Mouse (Mus musculus) adrenal gland, postnatal 14 days (tissue): ENCODE measurements at regions not wholly inside any gene's neighbourhood (a gene's known extent, or its start where the extent isn't known, plus 50 kb on each side); places are given as distances from the start of the nearest gene placed in this dataset.

Experiments used
- DNase-seq: peaks from one replicate; pipeline ENCODE4 v3.0.0; 2021; ENCODE audit warnings: mixed read lengths

DNA sequence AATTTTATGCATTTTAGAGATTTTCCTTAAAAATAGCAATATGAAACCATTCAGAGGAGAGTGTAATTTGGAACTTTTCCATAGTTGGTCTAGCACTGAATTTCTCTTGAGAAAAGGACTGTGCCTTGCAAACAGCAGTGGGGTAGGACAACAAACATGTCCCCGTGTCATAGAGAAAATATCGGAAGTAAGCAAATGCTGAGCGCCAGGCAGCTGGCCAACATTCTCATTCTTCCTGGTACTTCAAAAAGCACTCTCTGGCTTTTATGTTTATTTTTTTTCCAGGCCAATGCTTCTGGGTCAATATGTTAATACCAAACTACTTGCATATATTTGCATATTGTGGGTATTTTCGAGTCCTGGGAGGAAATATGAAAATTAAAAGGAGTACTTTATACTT, 568.5 kb downstream of the Btbd3 start:
- no peak for DNase-seq

DNA sequence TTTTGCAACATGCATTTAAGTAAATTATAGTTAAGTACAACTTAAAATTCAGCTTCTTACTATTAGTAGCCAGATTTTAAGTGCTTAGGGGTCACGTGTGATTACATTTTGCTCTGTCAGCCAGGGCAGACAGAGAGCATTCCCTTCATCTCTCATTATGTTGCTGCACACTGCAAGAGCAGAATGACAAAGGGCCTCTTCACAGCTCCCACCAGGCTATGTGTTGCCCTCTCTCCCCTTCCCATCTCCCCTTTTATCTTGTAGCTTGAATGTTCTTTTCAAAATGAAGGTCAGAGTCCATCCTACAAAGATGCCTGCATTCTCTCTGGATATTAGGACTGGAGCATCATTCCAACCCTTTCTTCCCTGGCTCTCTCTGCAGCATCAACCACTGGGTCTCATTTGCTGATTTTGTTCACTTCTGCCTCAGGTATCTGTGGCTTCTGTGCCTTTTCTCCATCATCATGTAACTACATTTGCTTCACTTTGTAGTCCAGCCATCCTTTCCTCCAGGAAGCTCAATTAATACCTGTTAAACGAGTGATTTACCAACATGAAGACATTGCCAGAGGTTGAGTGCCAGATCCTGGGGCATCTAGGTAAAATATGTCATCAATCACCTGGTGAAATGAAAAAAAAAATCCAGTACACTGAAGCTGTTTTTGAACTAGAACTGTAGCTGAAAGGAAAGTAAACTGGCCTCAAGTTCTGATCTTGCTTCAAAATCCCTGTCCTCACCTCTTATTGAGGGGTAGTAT, 571.6 kb downstream of the Btbd3 start:
- no peak for DNase-seq

DNA sequence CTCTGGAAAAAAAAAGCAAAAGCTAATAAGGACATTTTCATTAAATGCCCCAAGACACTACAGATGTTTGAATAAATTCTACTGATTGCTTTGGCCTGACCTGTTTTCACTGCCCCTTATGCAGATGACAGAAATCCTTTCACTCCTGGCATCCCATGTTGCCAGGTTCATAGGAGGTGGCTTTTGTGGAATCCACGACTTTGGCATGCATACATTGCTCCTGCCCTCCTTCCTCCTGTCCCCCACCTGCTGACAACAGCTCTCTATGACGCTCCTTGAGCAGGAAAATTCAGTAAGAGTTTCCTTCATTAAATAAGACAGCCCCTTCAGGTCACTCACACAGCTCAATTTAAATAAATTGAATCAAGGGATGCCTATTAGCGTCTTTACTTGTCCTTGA, 582.5 kb downstream of the Btbd3 start:
- DNase-seq, result no peak

DNA sequence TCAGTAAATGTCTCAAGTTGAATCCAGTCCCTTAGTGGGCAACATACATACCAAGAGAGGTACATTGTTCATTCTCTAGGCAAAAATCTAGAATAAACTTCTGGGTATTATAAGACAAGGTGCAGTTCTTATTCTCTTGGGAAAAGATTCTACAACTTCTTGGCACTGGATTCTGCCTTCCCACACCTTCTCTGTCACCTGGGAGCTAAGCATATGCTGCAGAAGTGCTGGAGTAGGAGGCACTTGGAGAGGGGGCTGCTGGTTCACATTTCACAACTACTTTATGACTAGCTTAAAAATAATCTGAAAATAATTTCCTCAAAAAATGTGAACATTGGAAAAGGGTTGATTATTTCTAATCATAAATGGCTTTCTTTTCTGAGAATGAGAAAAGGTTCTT, 602.8 kb downstream of the Btbd3 start:
- no peak for DNase-seq

DNA sequence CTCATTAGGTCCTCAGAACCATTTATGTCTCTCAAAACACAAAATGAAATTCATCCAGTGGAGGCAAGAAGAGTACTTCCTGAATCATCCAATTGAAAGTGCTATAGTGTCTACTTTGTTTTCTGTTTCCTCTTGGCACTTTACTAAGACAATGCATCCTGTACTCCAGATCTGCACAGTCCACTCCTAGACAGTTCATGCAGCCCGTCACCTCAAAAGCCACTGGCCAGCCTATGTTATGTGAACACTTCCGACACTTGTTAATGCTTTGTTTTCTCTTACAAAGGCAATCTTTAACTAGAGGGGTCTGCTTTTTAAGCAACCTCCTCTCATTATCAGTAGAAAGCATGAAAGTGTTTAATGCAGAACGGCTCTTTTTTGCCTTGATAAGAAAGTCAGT, 597.1 kb upstream of the Sptlc3 start:
- DNase-seq, result no peak

DNA sequence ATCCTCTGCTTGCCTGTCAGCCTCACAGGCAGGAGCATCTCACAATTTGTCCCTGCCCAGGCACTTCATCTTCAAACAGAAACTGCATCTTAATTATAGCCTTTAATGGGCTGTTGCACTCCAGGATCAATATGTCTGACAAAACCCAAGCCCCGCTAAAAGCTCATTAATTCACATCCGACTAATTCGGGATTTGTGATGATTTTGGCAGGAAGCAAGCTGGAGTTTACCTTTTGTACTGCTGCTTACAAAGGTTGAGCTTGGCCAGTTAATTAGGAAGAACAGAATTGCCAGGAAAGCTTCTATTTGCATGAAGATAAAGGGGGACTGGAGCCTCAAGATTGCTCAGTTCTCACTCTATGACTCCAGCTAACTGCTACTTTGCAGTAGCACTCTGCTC, 596.6 kb upstream of the Sptlc3 start:
- no peak for DNase-seq

DNA sequence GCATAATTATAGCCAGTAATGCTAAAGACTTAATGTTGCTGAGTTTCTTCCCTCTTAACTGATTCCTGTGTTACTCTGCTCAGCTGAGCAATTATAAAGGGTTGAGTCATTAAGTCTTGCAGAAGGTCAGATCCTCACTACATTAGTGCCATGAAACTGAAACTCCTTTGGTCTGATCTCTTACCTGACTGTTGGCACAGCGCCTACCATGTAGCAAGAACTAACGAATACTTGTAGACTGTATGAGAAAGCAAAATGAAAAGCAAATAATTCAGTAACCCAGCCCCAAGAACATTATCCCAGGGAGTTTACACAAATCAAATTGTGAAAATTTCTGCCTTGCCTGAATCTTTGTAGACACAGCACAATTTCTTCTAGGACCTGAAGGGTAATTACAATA, 556.5 kb upstream of the Sptlc3 start:
- no peak for DNase-seq

DNA sequence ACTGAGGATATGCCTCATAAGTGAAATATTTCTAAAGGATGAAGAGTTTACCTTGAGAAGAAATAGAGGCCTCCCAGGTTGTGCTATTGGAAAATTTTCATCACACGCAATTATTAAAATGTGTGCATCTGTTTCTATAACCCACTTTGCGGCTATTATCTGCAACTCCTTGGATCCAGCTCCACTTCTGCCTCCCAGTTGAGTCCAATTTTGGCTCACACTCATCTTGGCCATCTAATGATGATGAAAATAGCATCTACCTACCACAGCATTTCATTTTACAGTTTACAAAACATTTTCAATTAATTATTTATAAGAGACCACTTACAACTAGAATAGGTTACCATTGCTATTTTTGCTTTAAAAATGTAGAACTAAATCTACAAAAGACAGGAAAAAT, 554.3 kb upstream of the Sptlc3 start:
- DNase-seq, result no peak

DNA sequence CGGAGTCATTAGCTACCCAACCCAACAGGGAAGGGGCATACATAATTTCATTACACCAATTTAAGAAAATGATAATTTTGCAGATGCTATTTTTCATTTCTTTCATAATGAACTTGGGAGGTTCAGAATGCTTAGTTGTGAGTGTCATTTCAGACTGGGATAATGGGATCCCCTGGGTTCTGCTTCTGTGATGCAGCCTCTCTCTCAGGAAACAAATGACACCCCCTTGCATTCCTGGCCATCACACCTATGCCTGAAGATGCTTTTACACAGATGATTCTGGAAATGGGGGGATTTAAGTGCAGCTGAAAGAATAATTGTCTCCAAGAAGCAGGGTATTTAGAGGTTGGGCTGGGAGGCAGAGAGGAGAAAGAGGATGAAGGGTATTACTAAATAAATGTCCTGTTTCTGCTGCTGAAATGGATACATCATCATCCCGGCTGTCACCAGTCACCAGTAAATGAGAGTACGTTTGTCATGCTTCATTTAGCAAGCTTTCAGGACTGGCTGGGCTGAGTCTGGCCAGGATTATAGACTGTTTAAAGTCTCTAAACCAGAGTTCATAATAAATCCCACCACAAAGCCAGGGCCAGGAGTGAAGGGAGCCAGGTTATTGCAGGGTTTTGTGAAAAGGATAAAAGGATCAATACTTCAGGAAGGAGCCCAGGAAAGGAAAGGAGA, 527.5 kb upstream of the Sptlc3 start:
- no peak for DNase-seq

DNA sequence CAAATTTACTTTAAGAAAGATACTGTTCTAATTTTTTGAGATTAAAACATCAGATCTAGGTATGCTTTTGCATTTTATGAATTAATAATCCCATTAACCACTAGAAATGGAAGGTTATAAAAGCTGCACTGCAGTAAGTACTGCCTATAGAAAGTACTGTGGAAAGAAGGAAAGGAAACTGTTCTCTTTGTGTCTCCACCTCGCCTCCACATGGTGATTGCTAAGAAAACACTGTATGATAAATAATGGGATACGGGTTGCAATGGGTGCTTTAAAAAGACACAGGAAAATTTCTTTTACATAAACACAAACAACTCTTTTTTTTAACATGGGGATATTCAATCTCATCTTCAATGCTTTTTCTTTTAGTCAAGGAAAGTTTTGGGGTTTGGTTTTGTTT, 519.2 kb upstream of the Sptlc3 start:
- DNase-seq, result no peak

DNA sequence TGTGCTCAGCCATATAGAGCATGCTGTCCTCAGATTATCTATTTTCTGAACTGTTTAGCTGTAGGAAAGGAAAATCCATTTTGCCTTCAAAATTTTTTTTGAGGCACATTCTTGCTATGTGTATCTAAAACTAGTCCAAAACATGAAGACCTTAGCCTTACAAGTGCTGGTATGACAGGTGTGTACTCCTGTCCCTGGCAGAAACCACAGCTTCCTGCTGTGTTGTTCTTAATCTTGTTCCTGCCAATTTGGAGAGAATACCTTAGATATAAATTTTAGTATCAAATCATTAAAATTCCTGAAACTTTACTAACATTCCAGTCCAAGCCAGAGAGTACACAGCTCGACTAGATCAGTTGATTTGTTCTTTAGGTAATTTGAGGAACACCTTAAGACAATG, 503.7 kb upstream of the Sptlc3 start:
- no peak for DNase-seq

DNA sequence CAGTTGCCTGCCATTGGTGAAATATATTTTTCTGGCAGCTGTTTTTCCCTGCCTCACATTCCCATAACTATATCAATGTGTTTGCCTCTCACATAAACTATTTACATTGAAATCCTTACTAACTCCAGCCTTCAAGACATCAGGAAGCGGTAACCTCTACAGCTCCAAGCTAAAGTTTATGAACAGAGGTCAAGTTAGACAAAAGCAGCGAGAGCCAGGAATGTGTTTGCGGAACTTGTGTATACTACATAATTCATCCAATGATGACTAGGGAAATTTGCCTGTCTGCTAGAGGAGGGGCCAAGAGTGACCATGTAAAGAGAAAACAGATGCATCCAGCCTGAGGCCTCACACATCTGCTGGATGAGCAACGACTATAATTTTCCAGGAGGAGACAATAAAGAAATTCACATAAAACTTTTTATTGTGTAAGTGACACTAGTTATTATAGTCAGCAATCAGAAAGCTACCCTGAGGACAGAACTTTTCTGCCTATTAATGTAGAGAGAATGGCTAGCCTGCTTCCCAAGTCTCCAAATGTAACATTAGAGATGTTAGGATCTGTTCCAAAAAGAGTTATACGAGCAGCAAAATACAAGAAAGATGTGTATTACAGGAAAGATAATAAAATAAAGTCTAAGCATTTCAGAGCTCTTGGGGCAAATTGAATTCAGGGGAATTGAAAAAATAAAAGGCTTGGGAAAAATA, 461.5 kb upstream of the Sptlc3 start:
- DNase-seq, result no peak

DNA sequence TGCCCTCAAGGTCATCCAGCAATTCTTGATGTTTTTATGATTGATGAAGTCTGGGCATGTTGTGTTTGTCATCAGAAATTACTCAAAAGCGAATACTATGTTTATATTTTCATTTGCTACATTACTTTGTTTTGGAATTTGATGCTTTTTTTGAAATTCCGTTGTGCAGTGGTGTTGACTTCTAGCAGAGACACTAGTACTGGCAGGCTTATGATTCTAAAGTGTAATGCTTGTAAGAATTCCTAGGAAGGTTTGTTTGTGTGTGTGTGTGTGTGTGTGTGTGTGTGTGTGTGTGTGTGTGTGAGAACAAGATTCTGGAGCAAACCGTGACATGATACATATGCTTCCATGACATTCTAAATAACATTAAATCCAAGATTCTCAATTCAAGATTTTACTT, 458.9 kb upstream of the Sptlc3 start:
- no peak for DNase-seq

DNA sequence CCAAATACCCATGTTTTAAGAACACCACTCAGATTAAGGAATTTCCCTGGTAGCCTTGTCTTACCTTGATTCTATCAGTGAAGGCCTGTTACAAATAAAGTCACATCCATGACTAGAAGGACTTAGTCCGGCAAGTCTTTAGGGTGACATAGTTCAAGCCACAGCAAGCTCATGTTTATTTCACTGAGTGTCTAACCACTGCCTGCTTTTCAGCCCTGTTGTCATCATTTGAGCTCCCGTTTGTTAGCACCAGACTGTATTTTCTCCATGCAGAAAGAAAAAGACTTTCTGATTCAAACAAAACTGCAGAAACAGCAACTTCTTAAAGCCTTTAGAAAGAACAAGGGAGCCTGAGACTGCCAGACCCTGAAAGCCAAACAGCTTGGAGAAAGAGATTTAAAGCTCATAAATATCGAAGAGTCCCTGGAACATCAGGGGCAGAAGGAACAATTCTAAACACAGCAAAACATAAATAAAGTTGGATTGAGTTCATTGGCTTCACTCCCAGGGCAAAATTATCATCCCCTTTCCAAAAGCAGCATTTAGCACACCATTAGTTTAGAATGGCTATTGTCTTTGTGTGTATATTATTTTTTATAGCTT, 451.9 kb upstream of the Sptlc3 start:
- no peak for DNase-seq

DNA sequence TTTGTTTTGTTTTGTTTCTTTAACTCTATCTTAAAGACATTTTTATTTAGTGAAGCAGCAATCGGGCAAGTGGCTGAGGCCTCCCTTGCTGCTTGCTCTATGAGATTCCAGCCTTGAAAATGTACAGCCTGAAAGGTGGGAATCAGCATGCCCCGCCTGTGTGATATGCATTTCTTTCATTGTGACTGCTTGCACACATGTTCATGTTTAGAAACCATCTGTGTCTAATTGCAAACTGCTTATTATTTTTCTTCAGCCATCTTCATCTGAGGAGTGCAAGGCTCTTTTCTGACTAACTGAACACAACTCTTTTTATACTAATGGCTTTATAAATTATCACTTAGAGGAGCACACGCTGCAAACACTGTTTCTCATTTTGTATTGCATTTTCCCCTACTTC, 449.0 kb upstream of the Sptlc3 start:
- no peak for DNase-seq

DNA sequence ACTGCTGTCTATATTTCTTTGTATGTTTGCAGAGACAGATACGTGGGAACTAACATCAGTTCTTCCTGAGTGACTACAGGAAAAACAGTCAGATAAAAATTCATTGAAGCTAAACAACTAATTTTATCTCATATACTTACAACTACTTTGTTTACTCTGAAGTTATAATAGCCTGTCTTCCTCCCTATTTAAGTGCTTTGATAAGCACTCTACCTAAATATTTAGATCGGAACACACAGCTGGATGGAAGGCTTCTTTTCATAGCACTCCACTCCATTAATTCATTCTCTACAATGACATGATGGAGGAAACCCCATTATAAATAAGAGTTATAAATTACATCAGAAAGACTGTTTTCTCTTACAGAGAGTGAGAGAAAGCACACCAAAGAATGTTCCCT, 438.5 kb upstream of the Sptlc3 start:
- no peak for DNase-seq

DNA sequence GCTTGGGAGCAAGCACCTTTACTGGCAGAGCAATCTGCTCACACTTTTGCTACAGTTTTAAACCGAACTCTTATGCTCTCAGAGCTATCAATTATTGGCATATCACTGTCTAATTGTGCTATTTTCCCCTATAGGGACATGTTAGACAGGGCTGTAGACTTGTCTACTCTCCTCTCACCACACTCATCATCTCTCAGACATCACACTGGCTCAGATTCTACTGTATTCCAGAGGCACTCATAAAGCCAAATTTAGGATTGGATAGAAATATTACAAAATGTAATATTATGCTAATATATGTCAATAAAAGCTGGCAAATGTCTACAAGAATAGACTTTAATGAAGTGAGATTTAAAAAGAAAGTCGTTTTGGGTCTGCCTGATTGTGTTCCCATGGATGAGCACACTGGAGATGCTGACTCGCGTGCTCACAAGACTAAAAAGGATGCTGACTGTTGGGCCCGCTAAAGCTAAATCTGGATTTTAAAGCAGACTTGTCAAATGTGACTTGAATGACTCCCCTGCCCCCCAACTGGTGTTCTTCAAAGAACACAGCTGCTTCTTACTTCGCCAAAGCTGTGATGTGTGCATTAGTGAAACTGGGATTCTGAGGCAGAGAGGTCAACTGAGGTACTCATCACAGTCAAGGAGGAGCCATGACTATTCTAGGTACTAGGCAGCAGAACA, 424.3 kb upstream of the Sptlc3 start:
- no peak for DNase-seq

DNA sequence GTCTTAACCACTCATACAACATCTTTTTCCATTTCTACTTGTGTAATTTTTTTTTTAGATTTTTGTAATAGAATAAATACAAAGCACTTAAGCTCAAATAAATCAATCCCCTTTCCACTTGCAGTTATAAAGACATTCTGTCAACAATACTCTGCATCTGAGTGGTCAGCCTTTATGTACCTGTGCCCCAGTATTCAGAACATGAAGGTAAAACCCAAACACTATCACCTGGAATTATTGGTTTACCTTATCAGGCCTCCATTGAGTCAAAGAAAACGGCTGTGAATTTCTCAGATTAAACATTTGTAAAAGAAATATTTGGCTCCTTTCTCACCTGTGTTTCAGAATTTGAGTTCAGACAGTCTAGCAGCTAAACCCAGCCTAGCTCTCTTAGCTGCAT, 422.0 kb upstream of the Sptlc3 start:
- no peak for DNase-seq

DNA sequence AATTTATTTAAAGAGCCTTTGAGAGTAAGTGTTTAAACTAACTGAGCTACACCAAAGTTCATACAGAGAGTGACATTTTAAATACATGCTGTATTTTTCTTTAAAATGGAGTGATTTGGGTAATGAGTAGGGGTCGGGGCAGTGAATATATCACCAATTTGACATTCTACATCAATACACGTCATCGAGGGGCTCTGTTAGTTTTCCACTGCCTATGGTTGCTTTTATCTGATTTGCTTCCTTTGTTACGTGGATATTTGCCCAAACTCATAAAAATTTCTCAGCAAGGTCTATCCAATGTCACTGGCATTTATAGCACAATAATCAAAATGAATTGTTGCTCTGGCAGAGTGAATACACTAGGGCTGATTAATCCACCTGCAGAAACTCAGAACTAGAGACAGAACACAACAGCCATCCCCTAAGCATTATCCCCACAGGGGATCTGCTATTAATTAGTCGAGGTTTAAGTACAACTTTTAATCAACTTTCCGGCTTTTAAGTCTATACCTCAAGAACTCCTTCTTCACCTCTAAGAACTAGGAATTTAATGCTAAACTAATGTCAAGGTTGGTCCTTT, 400.1 kb upstream of the Sptlc3 start:
- no peak for DNase-seq

DNA sequence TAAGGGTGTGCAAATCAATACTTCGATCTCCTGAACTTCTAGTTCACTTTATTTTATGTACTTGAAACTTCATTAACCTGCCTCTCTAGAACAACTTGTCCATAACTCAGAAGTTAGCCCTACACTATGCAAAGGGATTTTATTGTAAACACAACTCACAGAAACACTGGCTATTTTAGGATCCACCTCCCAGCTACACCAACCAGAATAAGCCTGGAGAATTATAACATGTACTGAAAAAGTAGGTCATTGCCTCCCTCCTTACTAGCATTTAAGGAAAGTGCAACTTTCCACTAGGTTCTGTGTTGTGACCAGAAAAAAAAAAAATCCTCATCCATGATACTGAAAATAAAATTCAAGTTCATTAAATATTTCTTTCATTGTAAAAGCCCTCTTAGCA, 382.0 kb upstream of the Sptlc3 start:
- DNase-seq, result no peak

DNA sequence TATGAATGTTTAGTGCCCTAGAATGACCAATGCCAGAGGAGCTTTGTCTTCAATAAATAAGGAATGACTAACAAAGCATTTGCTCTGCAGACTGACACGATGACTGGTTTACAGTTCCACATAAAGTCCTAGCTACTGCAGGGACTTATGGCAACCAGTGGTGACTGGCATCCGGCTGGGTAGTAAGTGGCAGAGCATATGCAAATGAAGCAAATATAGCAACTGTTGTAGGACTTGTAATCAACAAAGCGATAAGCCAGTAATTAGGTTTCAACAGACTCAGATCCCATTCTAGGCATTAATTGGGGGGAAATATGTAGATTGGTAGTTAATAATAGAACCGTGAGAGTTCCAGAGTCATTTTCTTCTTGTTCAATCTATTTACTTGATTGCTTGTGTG, 379.2 kb upstream of the Sptlc3 start:
- no peak for DNase-seq

DNA sequence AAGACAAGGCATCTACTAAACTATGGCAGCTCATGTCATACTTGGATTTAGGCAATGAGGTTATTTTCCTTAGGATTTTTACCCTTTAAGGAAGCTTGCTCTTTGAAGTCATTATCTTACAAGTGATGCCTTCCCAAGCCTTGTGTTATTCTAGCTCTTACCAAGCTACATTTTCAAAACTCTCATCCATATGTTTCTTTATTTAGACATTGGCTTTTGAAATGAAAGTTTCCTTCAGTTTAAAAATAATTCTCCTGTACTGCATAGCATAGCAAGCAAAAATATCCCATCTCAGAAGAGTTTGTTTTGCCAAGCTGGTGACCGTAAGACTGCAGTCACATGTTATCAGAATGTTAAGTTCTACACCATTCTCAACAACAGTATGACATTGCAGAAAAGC, 372.8 kb upstream of the Sptlc3 start:
- no peak for DNase-seq
